Comparison of ENCODE assay signal across 16 mouse cellular contexts in genomic region chr6:55132794-55133193, GRCm38 (mm10). TPM values are rescaled to one million over a fixed set of nuclear protein-coding genes. Genes with fewer than 3 reads are reported as not detected.
DNase-seq lines count a peak whose midpoint lies in the region; ATAC-seq lines count a peak whose summit lies in the region.
"Had no signal": no experiment of that assay in that cellular context is flagged by ENCODE, and none has a peak within 500 bp of the region (broad histone marks: within the 10 kb centered on the region; RNA-seq: fewer than 3 reads in every experiment).

Crhr2 (minus strand) TSS chr6:55133016.

- no peaks in the 10 kb centered on the region for H3K9me3 ChIP-seq in kidney, embryonic 15.5 days (replicated peaks)
- H3K9me3 ChIP-seq in heart, embryonic 16.5 days (replicated peaks; ENCODE audit: control insufficient read depth, low read length), result 0 out of 2 replicates have a peak, but pooled peaks cover 3% of the 10 kb centered on the region
- H3K9me3 ChIP-seq: embryonic facial prominence, embryonic 13.5 days; forebrain, embryonic 13.5 days had no signal

- no peak within 1 kb of the TSS for H3K27ac ChIP-seq in kidney, embryonic 15.5 days
- H3K27ac ChIP-seq in heart, embryonic 16.5 days (ENCODE audit: low read length), result peak within 1 kb of the TSS; percentile 92
- H3K27ac ChIP-seq: embryonic facial prominence, embryonic 13.5 days; forebrain, embryonic 13.5 days had no signal

- H3K27me3 ChIP-seq in kidney, embryonic 15.5 days, result no peaks in the 10 kb centered on the region
- H3K27me3 ChIP-seq in heart, embryonic 16.5 days (ENCODE audit: control insufficient read depth, insufficient read depth, low read length), result no peaks in the 10 kb centered on the region
- H3K27me3 ChIP-seq: embryonic facial prominence, embryonic 13.5 days; forebrain, embryonic 13.5 days had no signal

- ATAC-seq in kidney, embryonic 15.5 days (replicated peaks; ENCODE audit: low FRiP score), result no peak
- peak; percentile 79 for ATAC-seq in heart, embryonic 16.5 days (replicated peaks; ENCODE audit: extremely low read depth, insufficient read depth, low FRiP score)
- no peak for ATAC-seq in erythroid progenitor cell, adult 5-6 weeks (replicated peaks; ENCODE audit: low FRiP score, poor library complexity, severe bottlenecking)
- no peak for ATAC-seq in activated CD4-positive, CD25-positive, alpha-beta regulatory T cell, adult 4 months
- ATAC-seq: CD4-positive, CD25-positive, alpha-beta regulatory T cell, adult 4 months; forebrain, embryonic 13.5 days; liver, postnatal 0 days had no signal

- WGBS in kidney, embryonic 15.5 days, result 60% methylated on average over 10 of the region's 10 CpGs
- WGBS in heart, embryonic 16.5 days, result 33% methylated on average over 10 of the region's 10 CpGs

- peaks cover 12% of the 10 kb centered on the region; the same call in 1 of the 2 replicates for H3K4me1 ChIP-seq in kidney, embryonic 15.5 days
- peaks cover 31% of the 10 kb centered on the region for H3K4me1 ChIP-seq in heart, embryonic 16.5 days (ENCODE audit: control insufficient read depth, insufficient read depth, low read length)
- H3K4me1 ChIP-seq: forebrain, embryonic 13.5 days; megakaryocyte, embryonic 14.5 days had no signal

- peak; percentile 7 to 47 for DNase-seq in kidney, postnatal 25 days
- DNase-seq in gastrocnemius, postnatal 14 days, result peak; percentile 43
- DNase-seq in heart, adult 18-20 months, result peak; percentile 53 to 62
- DNase-seq in cerebellum, postnatal 4 days (ENCODE audit: low spot score in 2 of 2), result no peak
- DNase-seq: liver, postnatal 0 days; right cerebral cortex, postnatal 14 days; thymus, postnatal 14 days had no signal

- no peak within 1 kb of the TSS for H3K4me3 ChIP-seq in kidney, embryonic 15.5 days (replicated peaks)
- peak within 1 kb of the TSS; percentile 46 for H3K4me3 ChIP-seq in heart, embryonic 16.5 days (ENCODE audit: low read length)
- H3K4me3 ChIP-seq: embryonic facial prominence, embryonic 13.5 days; forebrain, embryonic 13.5 days; megakaryocyte, embryonic 14.5 days had no signal

- H3K4me2 ChIP-seq in kidney, embryonic 15.5 days, result no peak within 1 kb of the TSS
- H3K4me2 ChIP-seq in heart, embryonic 16.5 days (ENCODE audit: low read depth, low read length), result peak within 1 kb of the TSS; percentile 71
- H3K4me2 ChIP-seq: embryonic facial prominence, embryonic 13.5 days; forebrain, embryonic 13.5 days had no signal

- intact Hi-C loops in gastrocnemius, postnatal 14 days (cut with DNase I; ENCODE audit: low total_unique reads), result no loop called here

- H3K9ac ChIP-seq in kidney, embryonic 15.5 days, result no peak within 1 kb of the TSS
- peak within 1 kb of the TSS; percentile 76 for H3K9ac ChIP-seq in heart, embryonic 16.5 days (ENCODE audit: low read length)
- H3K9ac ChIP-seq: embryonic facial prominence, embryonic 13.5 days; forebrain, embryonic 13.5 days; liver, postnatal 0 days had no signal

- H3K36me3 ChIP-seq in kidney, embryonic 15.5 days, result no peaks in the 10 kb centered on the region
- H3K36me3 ChIP-seq in heart, embryonic 16.5 days (ENCODE audit: control insufficient read depth, insufficient read depth), result no peaks in the 10 kb centered on the region
- H3K36me3 ChIP-seq: embryonic facial prominence, embryonic 13.5 days had no signal

RNA-seq across cellular contexts. Expression of gene Crhr2, which starts in this region (rescaled TPM):
- polyA plus RNA-seq in kidney, embryonic 15.5 days (2015; fragmentation: Nextera tagmentation; extraction: Ambion mirVana), result 0.13 and 0.26 TPM in 2 replicates
- total RNA-seq in gastrocnemius, postnatal 14 days (2021), result 1 to 10 TPM; 5.9 to 9.3 TPM
- 10 to 100 TPM; 19.9 to 20.1 TPM for total RNA-seq in heart, adult 18-20 months (2021)
- 12.2 and 12.9 TPM in 2 replicates for polyA plus RNA-seq in heart, embryonic 16.5 days (2015; fragmentation: Nextera tagmentation; extraction: Ambion mirVana)
- not detected in 2 replicates for total RNA-seq in erythroid progenitor cell, adult 5-6 weeks (2015; ENCODE audit: low replicate concordance)
- total RNA-seq in erythroid progenitor cell, adult 5-6 weeks (2017; ENCODE audit: low replicate concordance), result not detected in 2 replicates
- polyA plus RNA-seq in activated CD4-positive, CD25-positive, alpha-beta regulatory T cell, adult 4 months (2017; shearing (Covaris generic)), result not detected
- total RNA-seq: common myeloid progenitor, adult 5-6 weeks had no signal
- polyA plus RNA-seq: CD4-positive, CD25-positive, alpha-beta regulatory T cell, adult 4 months; embryonic facial prominence, embryonic 13.5 days; liver, postnatal 0 days had no signal

Comparison
In these comparisons a context has a peak if more than half of its experiments do, and no peak if none do; other contexts are left out.
1. RNA of gene Crhr2 (total RNA-seq): 19.9 to 20.1 TPM in heart, adult 18-20 months and 5.9 to 9.3 TPM in gastrocnemius, postnatal 14 days; not detected in erythroid progenitor cell, adult 5-6 weeks; every median in the first group is over 4 times any median in the second.
2. RNA of gene Crhr2 (polyA plus RNA-seq): 12.2 to 12.9 TPM in heart, embryonic 16.5 days; 0.13 to 0.26 TPM in kidney, embryonic 15.5 days and not detected in activated CD4-positive, CD25-positive, alpha-beta regulatory T cell, adult 4 months; every median in the first group is over 10 times any median in the second.
3. DNase-seq: peak in kidney, postnatal 25 days (2 of 2), gastrocnemius, postnatal 14 days (single experiment) and heart, adult 18-20 months (2 of 2); none in cerebellum, postnatal 4 days (0 of 2).